Mouse (Mus musculus): ENCODE data around the gene Ece1. TPM values are rescaled to one million over a fixed set of nuclear protein-coding genes. Genes with fewer than 3 reads are reported as not detected.

The Ece1 gene
- polyA plus RNA-seq, 1 experiment from 2014 or later: 25.1 TPM

GRCm38 (mm10) chr4:137882663-137883062 lies 20.6 kb downstream of the Ece1 start:
- Histone ChIP-seq H3K36me3 (ENCODE audit: control insufficient read depth, insufficient read depth, low read length) (no peaks in the 10 kb centered on the region), H3K9me3 (ENCODE audit: control insufficient read depth, low read length) (no peaks in the 10 kb centered on the region), H3K27me3 (ENCODE audit: control insufficient read depth, insufficient read depth, low read length) (no peaks in the 10 kb centered on the region), H3K4me3 (ENCODE audit: low read depth, low read length) (no peak overlapping the region), H3K9ac (ENCODE audit: low read depth, low read length) (no peak overlapping the region), H3K4me2 (replicated peaks; ENCODE audit: low read depth, low read length) (no peak overlapping the region), H3K4me1 (replicated peaks; ENCODE audit: control insufficient read depth, insufficient read depth, low read length) (peaks cover 4% of the 10 kb centered on the region; the same call in 1 of the 2 replicates), H3K27ac (ENCODE audit: low read depth, low read length) (no peak overlapping the region)
- DNase-seq (ENCODE audit: low spot score): peak; percentile 47
- ATAC-seq (ENCODE audit: low FRiP score): no peak
- 44% methylated on average over 9 of the region's 9 CpGs for WGBS

GRCm38 (mm10) chr4:137883513-137884150 lies 21.6 kb downstream of the Ece1 start:
- Histone ChIP-seq H3K9me3 (ENCODE audit: control insufficient read depth, low read length) (no peaks in the 10 kb centered on the region), H3K27me3 (ENCODE audit: control insufficient read depth, insufficient read depth, low read length) (no peaks in the 10 kb centered on the region), H3K9ac (ENCODE audit: low read depth, low read length) (no peak overlapping the region), H3K36me3 (ENCODE audit: control insufficient read depth, insufficient read depth, low read length) (no peaks in the 10 kb centered on the region), H3K4me1 (replicated peaks; ENCODE audit: control insufficient read depth, insufficient read depth, low read length) (peaks cover 4% of the 10 kb centered on the region; the same call in 1 of the 2 replicates), H3K4me3 (ENCODE audit: low read depth, low read length) (no peak overlapping the region), H3K27ac (ENCODE audit: low read depth, low read length) (no peak overlapping the region; the same call in 1 of the 2 replicates), H3K4me2 (replicated peaks; ENCODE audit: low read depth, low read length) (no peak overlapping the region)
- ATAC-seq (ENCODE audit: low FRiP score) (no peak), DNase-seq (ENCODE audit: low spot score) (no peak)
- 88% methylated on average over 8 of the region's 8 CpGs for WGBS

GRCm38 (mm10) chr4:137887337-137887992 lies 25.4 kb downstream of the Ece1 start:
- no peak for ATAC-seq (ENCODE audit: low FRiP score)
- Histone ChIP-seq H3K9me3 (ENCODE audit: control insufficient read depth, low read length) (no peaks in the 10 kb centered on the region), H3K27me3 (ENCODE audit: control insufficient read depth, insufficient read depth, low read length) (no peaks in the 10 kb centered on the region), H3K9ac (ENCODE audit: low read depth, low read length) (no peak overlapping the region), H3K4me1 (replicated peaks; ENCODE audit: control insufficient read depth, insufficient read depth, low read length) (peaks cover 16% of the 10 kb centered on the region), H3K27ac (ENCODE audit: low read depth, low read length) (no peak overlapping the region), H3K4me3 (ENCODE audit: low read depth, low read length) (no peak overlapping the region), H3K4me2 (replicated peaks; ENCODE audit: low read depth, low read length) (no peak overlapping the region), H3K36me3 (ENCODE audit: control insufficient read depth, insufficient read depth, low read length) (no peaks in the 10 kb centered on the region)
- no peak for DNase-seq (ENCODE audit: low spot score)
- WGBS: 74% methylated on average over 10 of the region's 10 CpGs

GRCm38 (mm10) chr4:137887993-137888388 lies 26.0 kb downstream of the Ece1 start:
- H3K27ac ChIP-seq (ENCODE audit: low read depth, low read length): no peak overlapping the region
- H3K4me1 ChIP-seq (replicated peaks; ENCODE audit: control insufficient read depth, insufficient read depth, low read length): peaks cover 15% of the 10 kb centered on the region
- H3K9ac ChIP-seq (ENCODE audit: low read depth, low read length): no peak overlapping the region
- no peaks in the 10 kb centered on the region for H3K9me3 ChIP-seq (ENCODE audit: control insufficient read depth, low read length)
- H3K27me3 ChIP-seq (ENCODE audit: control insufficient read depth, insufficient read depth, low read length): no peaks in the 10 kb centered on the region
- H3K36me3 ChIP-seq (ENCODE audit: control insufficient read depth, insufficient read depth, low read length): no peaks in the 10 kb centered on the region
- no peak overlapping the region for H3K4me3 ChIP-seq (ENCODE audit: low read depth, low read length)
- H3K4me2 ChIP-seq (replicated peaks; ENCODE audit: low read depth, low read length): no peak overlapping the region
- WGBS: 70% methylated on average over 8 of the region's 8 CpGs
- ATAC-seq (ENCODE audit: low FRiP score): no peak
- no peak for DNase-seq (ENCODE audit: low spot score)

- 76% methylated on average over 4 of the region's 4 CpGs for WGBS
- Histone ChIP-seq H3K9ac (ENCODE audit: low read depth, low read length) (no peak overlapping the region), H3K4me3 (ENCODE audit: low read depth, low read length) (no peak overlapping the region), H3K27ac (ENCODE audit: low read depth, low read length) (no peak overlapping the region), H3K9me3 (ENCODE audit: control insufficient read depth, low read length) (no peaks in the 10 kb centered on the region), H3K4me2 (replicated peaks; ENCODE audit: low read depth, low read length) (no peak overlapping the region), H3K36me3 (ENCODE audit: control insufficient read depth, insufficient read depth, low read length) (no peaks in the 10 kb centered on the region), H3K27me3 (ENCODE audit: control insufficient read depth, insufficient read depth, low read length) (no peaks in the 10 kb centered on the region), H3K4me1 (replicated peaks; ENCODE audit: control insufficient read depth, insufficient read depth, low read length) (peaks cover 15% of the 10 kb centered on the region)
- no peak for DNase-seq (ENCODE audit: low spot score)
- no peak for ATAC-seq (ENCODE audit: low FRiP score)
These were observed 28.6 kb downstream of the Ece1 start for GRCm38 (mm10) chr4:137890596-137890995.

- Histone ChIP-seq H3K27ac (ENCODE audit: low read depth, low read length) (peak overlapping the region; percentile 51), H3K9ac (ENCODE audit: low read depth, low read length) (no peak overlapping the region), H3K4me1 (replicated peaks; ENCODE audit: control insufficient read depth, insufficient read depth, low read length) (peaks cover 20% of the 10 kb centered on the region), H3K4me2 (replicated peaks; ENCODE audit: low read depth, low read length) (no peak overlapping the region), H3K9me3 (ENCODE audit: control insufficient read depth, low read length) (no peaks in the 10 kb centered on the region), H3K36me3 (ENCODE audit: control insufficient read depth, insufficient read depth, low read length) (no peaks in the 10 kb centered on the region), H3K27me3 (ENCODE audit: control insufficient read depth, insufficient read depth, low read length) (no peaks in the 10 kb centered on the region), H3K4me3 (ENCODE audit: low read depth, low read length) (no peak overlapping the region)
- WGBS: 21% methylated on average over 4 of the region's 4 CpGs
- ATAC-seq (ENCODE audit: low FRiP score) (peak; percentile 44; the same call in 1 of the 2 replicates), DNase-seq (ENCODE audit: low spot score) (no peak)
These were observed 29.6 kb downstream of the Ece1 start for GRCm38 (mm10) chr4:137891553-137892145.

- Histone ChIP-seq H3K36me3 (ENCODE audit: control insufficient read depth, insufficient read depth, low read length) (no peaks in the 10 kb centered on the region), H3K4me2 (replicated peaks; ENCODE audit: low read depth, low read length) (0 out of 2 replicates have a peak overlapping the region, but pooled peaks have one; percentile 1), H3K9me3 (ENCODE audit: control insufficient read depth, low read length) (no peaks in the 10 kb centered on the region), H3K9ac (ENCODE audit: low read depth, low read length) (no peak overlapping the region; the same call in 1 of the 2 replicates), H3K4me3 (ENCODE audit: low read depth, low read length) (no peak overlapping the region), H3K27me3 (ENCODE audit: control insufficient read depth, insufficient read depth, low read length) (no peaks in the 10 kb centered on the region), H3K4me1 (replicated peaks; ENCODE audit: control insufficient read depth, insufficient read depth, low read length) (peaks cover 29% of the 10 kb centered on the region), H3K27ac (ENCODE audit: low read depth, low read length) (peak overlapping the region; percentile 17; the same call in 1 of the 2 replicates)
- DNase-seq (ENCODE audit: low spot score) (peak; percentile 77), ATAC-seq (ENCODE audit: low FRiP score) (peak; percentile 68)
- 9% methylated on average over 11 of the region's 11 CpGs for WGBS
These were observed 30.7 kb downstream of the Ece1 start for GRCm38 (mm10) chr4:137892713-137893242.

- DNase-seq (ENCODE audit: low spot score): peak; percentile 39
- Histone ChIP-seq H3K9me3 (ENCODE audit: control insufficient read depth, low read length) (no peaks in the 10 kb centered on the region), H3K9ac (ENCODE audit: low read depth, low read length) (0 out of 2 replicates have a peak overlapping the region, but pooled peaks have one; percentile 15), H3K4me3 (ENCODE audit: low read depth, low read length) (no peak overlapping the region), H3K4me2 (replicated peaks; ENCODE audit: low read depth, low read length) (no peak overlapping the region), H3K27ac (ENCODE audit: low read depth, low read length) (peak overlapping the region; percentile 30), H3K4me1 (replicated peaks; ENCODE audit: control insufficient read depth, insufficient read depth, low read length) (peaks cover 21% of the 10 kb centered on the region), H3K36me3 (ENCODE audit: control insufficient read depth, insufficient read depth, low read length) (no peaks in the 10 kb centered on the region), H3K27me3 (ENCODE audit: control insufficient read depth, insufficient read depth, low read length) (no peaks in the 10 kb centered on the region)
- 0 out of 2 replicates have a peak, but pooled peaks have one; percentile 15 for ATAC-seq (ENCODE audit: low FRiP score)
- 27% methylated on average over 12 of the region's 12 CpGs for WGBS
These were observed 34.7 kb downstream of the Ece1 start for GRCm38 (mm10) chr4:137896612-137897297.

All from hindbrain, embryonic 11.5 days (tissue).